Mouse (Mus musculus) MEL (cell line): ENCODE results near the gene Rab11fip5.

Experiments
- CTCF ChIP-seq, 3 experiments: IDR thresholded peaks in 2 of 3; conservative IDR thresholded peaks in 1 of 3; 2 replicates each; pipeline ENCODE4 v1.5.1; 2011 to 2012; ENCODE audit warnings: low read length in 3 of 3, low read depth in 2 of 3, mild to moderate bottlenecking in 2 of 3, improper control_type of control experiment in 1 of 3, inconsistent platforms in 1 of 3, mixed read lengths in 1 of 3, moderate library complexity in 1 of 3; ENCODE audit not compliant: control insufficient read depth in 1 of 3, insufficient read depth in 1 of 3, poor library complexity in 1 of 3, severe bottlenecking in 1 of 3
- MEF2A ChIP-seq: IDR thresholded peaks from 2 replicates; pipeline ENCODE4 v1.6.1; 2014; ENCODE audit warnings: low read depth, mild to moderate bottlenecking, inconsistent platforms, low read length, improper control_type of control experiment; ENCODE audit not compliant: poor library complexity, insufficient replicate concordance, severe bottlenecking; ENCODE audit errors: extremely low read depth
- MYB ChIP-seq: IDR thresholded peaks from 2 replicates; pipeline ENCODE4 v1.6.1; 2011; ENCODE audit warnings: mild to moderate bottlenecking, low read depth, low read length, improper control_type of control experiment
- POLR2A ChIP-seq, 2 experiments: IDR thresholded peaks; 2 replicates each; pipeline ENCODE4 v1.6.1; 2011 to 2012; ENCODE audit warnings: low read length in 2 of 2, mild to moderate bottlenecking in 2 of 2, control low read depth in 1 of 2, improper control_type of control experiment in 1 of 2, low read depth in 1 of 2, moderate library complexity in 1 of 2; ENCODE audit not compliant: control insufficient read depth in 1 of 2, insufficient read depth in 1 of 2, poor library complexity in 1 of 2

- no peak for TF ChIP-seq POLR2A (IDR thresholded peaks at IDR 0.05; ENCODE audit: control insufficient read depth in 1 of 2, insufficient read depth in 1 of 2, low read depth in 1 of 2, low read length in 2 of 2, poor library complexity in 1 of 2)
- no peak for TF ChIP-seq CTCF (IDR thresholded peaks at IDR 0.05 in 2 of 3, conservative IDR thresholded peaks at IDR 0.05 in 1 of 3; ENCODE audit: control insufficient read depth in 1 of 3, insufficient read depth in 1 of 3, low read depth in 2 of 3, low read length in 3 of 3, poor library complexity in 1 of 3, severe bottlenecking in 1 of 3)
- TF ChIP-seq MYB, result no peak
- no peak for TF ChIP-seq MEF2A
Observed at GRCm38 (mm10) chr6:85335352-85335751, 39.1 kb downstream of the Rab11fip5 start.
